Mouse (Mus musculus) naive thymus-derived CD4-positive, alpha-beta T cell, adult 2 months (primary cell): Measurements from ENCODE around the gene Mtus2.

ENCODE experiments used
- DNase-seq: peaks from one replicate; pipeline ENCODE4 v3.0.0-alpha.2; 2011; ENCODE audit warnings: low read depth

Mtus2 gene

DNA sequence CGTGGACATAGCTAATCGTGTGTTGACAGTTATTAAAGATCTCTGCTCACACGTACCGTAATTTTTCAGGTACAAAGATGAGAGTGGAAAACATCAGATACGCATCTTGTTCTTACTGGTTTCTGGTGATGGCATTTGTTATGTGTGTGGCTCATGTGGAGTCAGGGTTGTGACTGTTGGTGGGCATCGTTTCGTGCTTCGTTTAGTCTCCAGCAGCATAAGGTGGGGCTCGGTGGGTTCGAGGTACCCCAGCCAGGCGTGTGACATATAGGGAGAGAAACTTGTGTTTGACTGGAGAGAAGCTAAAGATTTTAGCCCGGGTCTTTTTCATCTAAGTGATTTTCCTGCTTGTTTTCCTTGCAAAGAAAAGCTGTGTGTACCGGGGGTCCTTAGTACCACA lies 1.4 kb downstream of the Mtus2 start:
- DNase-seq = no peak

DNA sequence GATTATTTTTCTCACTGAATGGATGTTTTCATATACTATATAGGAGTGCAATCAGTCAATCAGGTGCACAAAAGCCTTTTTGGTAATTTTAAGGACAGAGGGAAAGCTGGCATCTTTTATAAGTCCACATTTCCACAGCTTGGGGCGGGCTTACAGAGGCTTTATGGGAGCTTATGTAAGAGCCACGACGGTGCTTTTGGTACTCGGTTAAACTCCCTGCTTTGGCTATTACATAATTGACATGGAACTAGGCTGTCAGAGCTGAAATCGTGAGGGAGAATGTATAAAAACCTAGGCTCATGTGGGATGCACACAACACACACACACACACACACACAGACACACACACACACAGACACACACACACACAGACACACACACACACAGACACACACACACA lies 2.0 kb downstream of the Mtus2 start:
- DNase-seq = no peak

DNA sequence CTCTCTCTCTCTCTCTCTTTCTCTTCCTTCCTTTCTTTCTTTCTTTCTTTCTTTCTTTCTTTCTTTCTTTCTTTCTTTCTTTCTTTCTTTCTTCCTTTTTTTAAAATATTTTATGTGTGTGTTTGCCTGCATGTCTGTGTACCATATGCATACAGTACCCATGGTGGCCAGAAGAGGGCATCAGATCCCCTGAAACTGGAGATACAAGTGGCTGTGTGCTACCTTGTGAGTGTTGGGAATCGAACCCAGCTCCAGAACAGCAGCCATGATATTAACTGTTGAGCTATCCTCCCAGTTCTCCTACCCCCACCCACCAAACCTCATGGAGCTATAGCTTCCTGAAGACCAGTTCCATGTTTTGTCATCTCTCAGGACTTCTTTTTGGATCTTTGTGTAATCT lies 3.7 kb downstream of the Mtus2 start:
- DNase-seq = no peak

DNA sequence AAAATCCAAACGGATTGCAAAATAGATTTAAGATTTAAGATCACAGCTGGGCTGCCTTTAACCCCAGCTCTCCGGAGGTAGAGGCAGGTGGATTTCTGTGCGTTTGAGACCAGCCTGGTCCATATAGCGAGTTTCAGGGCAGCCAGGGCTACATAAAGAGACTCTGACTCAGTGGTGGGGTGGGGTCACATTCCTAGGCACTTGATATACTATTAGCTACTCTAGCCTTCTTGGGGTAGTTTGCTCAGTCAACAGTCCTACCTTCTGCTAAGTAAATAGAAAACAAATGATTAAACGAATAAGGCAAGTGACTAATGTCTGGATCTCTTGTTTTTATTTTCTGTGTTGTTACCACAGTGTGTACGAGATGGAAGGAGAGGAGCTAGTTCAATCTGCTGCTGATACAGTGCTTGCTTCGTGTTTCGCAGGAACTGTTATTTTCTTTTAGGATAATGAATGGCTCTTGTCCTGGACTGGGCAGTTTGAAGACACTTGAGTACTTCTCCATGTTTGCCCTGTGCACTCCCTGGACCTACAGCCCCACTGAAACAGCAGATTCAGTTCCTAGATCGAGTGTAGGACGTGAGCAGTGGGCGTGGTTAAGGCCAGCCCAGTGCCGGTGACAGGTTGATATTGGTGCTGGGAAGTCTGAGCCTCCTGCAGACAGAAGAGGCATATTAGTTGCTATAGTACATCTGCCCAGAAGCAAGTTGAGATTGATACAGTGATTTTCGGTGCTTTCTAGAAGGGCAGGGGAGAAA lies 6.9 kb downstream of the Mtus2 start:
- no peak for DNase-seq

DNA sequence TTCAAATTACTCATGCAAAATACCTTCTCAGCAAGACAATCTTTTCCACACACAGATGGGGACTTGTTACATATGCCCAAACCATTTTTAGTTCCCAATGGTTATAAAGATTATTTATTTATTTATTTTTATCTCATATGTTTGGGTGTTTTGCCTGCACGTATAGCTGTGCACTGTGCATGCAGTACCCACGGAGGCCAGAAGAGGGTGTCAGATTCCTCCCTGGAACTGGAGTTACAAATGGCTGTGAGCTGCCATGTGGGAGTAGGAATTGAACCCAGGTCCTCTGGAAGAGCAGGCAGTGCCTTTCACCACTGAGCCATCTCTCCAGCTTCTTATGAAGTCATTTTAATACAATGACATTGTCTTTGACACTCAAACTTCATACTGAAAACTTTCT lies 7.7 kb downstream of the Mtus2 start:
- DNase-seq = no peak

DNA sequence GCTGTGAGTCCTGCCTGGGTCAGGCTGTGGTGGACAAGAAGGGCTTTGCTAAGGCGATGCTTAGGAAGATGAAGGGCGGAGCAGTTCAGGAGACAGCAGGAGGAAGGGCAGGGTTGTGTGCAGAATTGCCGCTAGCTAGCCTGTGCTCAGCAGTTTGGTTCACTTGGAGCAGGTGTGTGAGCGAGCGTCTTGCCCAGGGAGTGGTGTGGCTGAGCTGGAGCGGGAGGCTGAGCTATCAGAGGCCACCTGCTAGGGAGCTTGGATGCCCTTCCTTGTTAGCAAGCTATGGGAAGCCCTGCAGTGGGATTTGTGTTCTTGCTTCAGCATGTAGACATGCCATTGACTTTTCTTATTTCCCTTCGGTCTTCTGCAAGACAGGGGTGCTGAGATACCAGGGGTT lies 9.5 kb downstream of the Mtus2 start:
- DNase-seq = no peak

DNA sequence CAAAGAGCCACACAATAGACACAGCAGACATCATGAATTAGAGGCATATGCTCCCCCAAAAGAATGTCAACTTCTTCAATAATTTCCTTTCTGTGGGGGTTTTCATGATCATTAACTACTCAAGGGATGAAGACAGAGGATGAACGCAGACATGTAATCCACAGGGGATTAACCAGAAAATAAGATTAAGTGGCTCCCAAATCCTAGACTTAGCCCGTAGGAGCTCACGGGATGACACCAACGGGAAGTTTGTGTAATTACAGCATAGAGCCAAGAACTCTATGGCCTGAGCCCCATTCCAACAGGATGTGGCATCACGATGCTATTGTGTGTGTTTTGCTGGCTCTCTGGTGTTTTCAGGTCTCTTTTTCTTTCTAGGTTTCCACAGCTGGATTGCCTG lies 12.4 kb downstream of the Mtus2 start:
- no peak for DNase-seq

DNA sequence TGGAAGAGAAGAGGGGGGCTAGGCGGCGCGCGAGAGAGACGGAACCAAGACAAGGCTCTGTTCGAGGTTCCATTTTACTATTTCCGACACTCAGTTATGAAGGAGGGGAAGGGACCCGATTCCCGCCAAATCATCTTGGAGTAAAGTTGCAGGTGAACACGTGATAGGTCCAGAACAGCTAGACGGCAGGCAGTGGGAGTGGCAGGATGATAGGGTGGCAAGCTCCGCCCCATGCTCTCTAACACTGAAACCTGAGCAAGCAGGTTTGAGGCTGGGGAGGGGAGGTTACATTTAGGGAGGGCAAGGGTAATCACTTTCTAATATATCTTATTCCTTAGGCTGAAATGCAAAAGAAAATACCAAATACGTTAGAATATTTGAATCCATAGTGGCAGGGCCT lies 18.9 kb downstream of the Mtus2 start:
- DNase-seq = no peak

DNA sequence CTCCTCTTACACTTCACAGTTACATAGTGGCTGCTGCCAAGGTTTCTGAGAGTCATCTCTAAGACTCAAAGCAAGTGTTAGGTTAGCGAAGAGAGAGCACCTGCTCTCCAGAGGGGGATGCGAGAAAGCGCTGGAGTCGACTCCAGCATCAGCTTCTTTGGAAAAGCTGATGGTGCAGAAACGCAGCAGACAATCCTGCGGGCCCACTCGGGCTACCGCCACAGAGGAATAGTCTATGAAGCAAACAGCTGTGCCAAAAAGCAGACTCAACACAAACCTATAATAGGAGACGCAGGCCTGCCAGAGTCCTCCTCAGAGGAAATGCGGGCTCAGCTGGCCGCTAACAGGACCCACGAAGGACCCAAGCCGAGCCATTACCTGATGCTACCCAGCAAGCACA lies 23.5 kb downstream of the Mtus2 start:
- no peak for DNase-seq

DNA sequence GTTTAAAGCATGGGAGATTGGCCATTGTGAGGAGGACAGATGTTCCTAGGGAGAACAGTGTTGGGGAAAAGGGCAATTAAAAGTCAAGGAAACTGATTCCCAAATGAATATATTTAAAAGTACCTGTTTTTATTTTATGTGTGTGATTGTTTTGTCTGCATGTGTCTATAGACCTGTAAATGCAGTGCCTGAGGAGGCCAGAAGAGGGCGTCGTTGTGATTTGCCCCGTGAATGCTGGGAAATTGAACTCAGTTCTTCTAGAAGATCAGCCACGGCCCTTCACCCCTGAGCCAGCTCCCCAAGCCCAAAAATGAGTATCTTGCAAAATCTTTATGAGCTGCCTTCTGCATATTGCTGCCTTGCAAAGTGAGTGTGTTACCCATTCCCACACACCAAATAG lies 33.2 kb downstream of the Mtus2 start:
- DNase-seq = no peak

DNA sequence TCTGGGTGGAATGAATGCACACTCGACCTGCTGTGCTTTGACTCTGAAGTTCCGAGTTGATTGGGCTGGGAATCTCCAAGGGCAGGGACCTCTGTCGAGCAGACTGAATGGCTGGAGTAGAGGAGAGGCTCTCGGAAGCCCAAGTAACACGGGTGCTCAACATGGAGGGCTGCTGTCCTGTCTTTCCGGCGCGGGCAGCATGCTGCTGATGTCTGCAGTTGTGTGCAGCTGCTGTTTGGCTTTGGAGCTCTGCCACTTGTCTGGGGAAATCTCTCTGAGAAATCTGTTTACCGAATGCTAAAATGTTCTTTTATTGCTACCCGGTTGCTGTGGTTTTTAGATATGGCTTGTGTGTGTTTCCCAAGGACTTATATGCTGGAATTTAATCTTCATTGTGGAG lies 33.7 kb downstream of the Mtus2 start:
- no peak for DNase-seq

DNA sequence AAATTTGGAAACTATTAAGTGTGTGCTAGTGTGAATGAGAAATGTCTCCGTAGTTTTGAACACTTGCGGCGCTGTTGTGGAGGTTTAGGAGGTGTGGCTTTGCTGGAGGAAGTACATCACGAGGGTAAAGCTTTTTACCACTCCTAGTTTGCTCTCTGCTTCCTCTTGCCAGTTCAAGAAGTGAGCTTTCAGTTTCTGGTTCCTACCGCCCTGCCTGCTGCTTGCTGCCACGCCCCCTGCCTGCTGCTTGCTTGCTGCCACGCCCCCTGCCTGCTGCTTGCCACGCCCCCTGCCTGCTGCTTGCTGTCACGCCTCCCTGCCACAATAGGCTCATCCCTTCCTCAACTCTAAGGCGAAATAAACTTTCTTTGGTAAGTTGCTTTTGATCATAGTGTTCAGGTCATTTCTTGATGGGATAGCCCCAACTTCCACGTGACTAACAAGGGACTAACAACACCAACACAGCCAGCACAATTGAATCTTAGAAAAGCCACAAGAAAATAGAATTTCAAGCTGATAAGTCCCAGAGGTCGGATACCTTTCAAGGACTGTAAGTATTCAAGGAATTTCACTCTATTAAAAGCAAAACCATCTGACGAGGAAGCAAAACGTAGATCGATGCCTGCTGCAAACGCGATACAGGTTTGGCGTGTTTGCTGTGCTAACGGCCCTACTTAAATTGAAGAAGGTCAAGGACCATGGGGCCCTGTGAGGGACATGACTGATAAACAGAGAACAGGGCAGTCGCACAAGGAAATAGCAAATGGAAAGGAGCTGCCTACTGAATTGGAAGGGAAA lies 35.7 kb downstream of the Mtus2 start:
- no peak for DNase-seq

DNA sequence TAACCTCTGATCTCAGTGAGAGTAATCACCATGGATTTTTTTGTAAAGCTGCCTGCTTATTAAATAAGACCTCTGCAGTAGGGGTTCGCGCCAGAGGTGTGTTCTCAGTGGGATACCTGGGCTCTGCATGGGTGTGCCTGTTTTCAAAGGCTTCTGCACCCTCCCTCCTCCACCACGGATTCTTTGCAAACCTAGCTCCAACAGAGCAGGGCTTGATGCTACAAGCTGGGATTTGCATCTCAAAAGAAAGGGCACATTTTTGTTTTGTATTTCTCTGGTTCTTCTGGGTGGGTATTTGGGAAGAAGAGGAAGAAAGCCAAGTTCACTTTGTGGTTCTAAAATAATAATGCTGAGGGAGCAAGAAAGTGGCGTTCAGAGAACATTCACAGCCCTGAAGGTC lies 48.1 kb downstream of the Mtus2 start:
- DNase-seq = no peak

DNA sequence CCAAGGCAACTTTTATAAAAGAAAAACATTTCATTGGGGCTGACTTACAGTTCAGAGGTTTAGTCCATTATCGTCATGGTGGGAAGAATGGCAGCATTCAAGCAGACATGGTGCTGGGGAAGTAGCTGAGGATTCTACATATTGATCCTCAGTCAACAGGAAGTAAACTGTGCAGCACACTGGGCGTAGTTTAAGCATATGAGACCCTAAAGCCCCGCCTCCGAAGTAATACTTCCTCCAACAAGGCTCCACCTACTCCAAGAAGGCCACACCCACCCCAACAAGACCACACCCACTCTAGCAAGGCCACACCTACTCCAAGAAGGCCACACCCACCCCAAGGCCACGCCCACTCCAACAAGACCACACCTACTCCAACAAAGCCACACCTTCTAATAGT lies 55.0 kb downstream of the Mtus2 start:
- DNase-seq = no peak

DNA sequence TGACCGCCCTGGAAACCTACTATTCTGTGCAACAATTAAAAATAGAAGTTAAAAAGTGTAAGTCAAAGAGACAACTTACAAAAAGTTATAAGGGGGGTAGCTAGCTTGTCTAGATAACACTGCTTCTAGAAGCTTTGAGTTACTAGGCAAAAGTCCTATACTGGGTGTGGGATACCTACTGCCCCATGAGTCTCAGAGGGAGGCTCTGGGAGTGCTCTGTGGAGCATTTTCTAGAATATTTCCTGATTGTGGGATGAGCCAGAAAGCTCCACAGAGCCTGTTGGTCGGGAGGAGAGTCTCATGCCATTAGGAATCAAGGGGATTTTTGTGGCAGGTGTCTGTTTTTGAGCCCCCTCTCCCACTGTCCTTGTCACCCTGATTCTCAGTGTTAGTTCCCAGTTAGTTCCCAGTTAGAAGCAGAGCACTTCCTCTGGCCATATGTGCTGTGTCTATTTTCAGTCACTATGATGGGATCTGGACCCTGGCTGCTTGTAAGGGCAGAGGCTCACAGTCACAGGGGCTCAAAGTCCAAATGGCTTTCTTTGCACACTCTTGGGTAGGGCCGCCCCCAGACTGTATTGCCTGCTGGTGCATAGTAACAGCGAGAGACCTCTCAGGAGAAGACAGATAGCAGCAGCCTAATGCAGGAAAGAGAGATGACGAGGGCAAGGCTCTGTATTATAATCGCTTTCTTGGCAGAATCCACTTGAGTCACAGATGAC lies 57.2 kb downstream of the Mtus2 start:
- no peak for DNase-seq

DNA sequence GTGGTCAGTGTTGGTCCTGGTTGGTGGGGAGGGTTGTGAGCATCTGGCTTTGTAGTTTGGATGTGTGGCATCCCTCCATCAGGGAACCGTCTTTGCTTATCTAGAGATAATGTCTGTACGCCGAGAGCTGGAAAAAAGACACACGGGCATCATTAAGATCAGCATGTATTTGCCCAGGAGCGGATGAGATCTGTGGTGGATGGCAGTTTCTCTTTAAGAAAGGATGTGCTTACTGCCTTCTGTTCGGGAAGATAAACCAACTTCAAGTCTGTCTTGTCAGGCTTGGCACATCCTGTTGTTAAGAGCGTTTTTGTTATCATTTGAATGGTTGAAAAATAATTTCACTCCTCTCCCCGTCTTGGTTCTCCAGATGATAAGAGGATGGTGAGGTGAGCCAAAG lies 58.3 kb downstream of the Mtus2 start:
- no peak for DNase-seq

DNA sequence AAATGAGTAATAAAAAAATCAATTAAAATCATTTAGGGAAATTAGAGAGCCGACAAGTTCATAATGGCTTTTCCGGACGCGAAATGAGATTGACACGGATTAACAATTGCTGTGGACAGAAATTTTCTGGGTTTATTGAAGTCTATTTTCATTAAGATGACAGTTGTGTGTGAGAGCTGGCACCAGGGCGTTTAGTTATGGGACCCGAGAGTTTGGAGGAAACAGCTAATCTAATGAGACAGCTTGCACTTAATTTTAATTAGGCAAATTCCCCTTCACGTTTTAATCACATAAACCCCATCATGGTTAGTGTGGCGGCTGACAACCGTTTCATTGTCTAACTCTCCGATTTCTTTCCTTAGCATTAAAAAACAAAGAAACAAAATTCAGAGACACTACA lies 60.3 kb downstream of the Mtus2 start:
- no peak for DNase-seq

DNA sequence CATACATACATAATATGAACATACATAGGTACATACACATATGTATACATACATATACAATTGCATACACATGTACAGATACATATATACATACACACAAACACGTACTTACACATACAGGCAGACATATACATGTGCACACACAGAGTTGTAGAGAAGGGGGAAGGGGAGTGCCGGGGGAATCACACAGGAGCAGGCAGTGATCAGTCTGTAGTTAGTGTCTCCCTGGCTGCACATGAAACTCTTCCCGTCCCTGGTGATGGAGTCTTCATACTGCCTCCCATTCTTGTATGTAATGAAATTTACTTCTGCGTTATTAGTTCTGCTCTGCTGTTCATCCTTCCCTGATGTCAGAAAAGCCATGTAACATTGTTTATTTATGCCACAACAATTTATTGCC lies 65.7 kb downstream of the Mtus2 start:
- no peak for DNase-seq

DNA sequence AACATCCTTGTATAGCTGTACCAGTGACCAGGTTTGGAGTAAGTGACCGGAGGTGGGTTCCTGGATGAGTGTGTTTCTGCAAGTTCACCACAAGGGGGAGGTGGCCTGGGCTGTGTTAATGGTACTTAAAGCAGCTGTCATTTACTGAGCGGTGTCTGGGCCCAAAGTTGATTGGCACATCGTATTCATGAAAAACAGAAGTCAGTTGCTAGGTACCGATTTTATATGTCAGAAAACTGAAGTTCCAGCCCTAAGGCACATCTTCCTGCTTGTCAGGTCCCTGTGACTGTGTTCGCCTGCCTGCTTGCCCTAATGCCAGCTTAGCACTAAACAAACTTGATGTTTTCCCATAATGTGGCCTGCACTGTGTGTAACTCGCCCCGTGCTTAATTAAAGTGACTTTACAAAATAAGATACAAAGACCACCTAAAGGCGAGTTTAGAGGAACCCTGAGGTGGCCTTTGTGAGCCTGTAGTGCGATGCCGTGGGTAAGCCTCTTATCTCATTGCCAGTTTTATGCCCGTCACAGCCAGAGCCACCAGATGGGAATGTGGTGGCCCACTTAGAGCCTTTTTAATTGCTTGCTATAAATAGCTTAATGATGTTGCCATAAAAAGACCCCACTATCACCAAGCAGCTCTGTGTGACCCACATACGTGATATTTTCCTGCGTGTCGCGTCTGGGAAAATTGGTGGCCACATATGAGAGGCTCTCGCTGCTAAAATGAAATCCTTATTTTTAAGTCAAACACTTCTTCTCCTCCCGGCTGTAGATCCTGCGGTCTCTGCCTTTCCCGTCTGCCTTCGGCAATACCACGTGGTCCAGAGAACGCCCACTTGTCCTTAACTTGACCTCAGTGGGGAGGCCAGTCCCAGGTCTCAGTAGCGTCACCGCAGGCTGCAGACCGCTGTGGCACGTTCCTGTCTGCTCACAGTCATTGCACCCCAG lies 69.6 kb downstream of the Mtus2 start:
- no peak for DNase-seq

DNA sequence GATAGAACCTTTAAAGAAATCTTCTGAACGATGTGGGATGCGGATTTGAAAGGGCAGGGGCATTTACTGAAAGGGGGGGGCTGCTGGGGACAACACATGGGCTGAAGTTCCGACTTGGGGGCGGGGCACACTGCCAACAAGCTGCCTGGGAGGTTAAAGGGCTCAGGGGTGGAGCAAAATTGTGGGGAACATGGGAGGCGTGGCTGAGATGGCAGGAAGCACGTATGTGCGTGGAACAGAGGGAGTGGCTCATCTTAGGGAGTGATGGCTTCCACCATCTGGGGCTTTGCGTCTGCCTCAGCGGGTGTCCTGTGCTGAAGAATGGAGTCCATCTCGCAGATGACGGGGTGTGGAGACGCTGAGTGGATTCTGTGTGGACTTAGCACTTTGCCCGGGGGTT lies 70.9 kb downstream of the Mtus2 start:
- no peak for DNase-seq

DNA sequence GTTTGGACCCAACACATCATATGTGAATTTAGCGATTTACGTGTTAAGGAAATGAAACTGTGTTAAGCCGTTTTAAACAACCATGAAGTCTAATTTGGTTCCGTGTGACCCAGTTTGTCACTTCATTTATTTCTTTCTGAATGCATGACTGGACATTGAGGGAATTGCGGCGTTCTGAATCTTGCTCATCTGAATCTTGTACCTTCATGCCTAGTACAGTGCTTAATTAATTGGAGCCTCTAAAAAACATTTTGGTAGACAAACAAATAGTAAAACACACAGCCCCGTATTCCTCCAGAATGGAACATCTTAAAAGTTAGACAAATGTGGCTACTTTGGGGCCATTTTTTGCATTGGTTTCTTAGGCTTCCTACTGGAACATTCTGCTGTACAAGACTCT lies 84.5 kb downstream of the Mtus2 start:
- no peak for DNase-seq

DNA sequence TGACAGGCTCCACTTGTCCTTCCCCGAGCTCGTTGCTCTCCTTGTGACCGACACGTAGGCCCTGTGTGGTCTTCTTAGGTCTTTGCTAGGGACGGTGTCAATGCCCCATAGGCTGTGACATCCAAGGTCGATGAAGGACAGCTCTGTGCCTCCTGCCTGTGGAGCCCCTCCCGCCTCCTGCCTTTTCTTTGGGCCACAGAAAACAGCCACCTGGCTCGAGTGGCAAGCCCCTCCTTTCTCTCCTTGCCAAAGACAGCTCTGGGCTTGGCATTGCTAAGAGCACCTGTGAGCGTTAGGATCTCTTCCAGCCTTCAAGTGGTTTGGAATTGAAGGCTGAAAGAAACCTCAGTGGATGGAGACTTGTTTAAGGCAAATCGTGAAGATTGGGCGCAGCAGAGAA lies 91.1 kb downstream of the Mtus2 start:
- DNase-seq = no peak
